Mouse (Mus musculus) erythroid progenitor cell, adult 5-6 weeks (primary cell): Measurements from ENCODE around the gene Wdr92. TPM values are rescaled to one million over a fixed set of nuclear protein-coding genes. Genes with fewer than 3 reads are reported as not detected.

Experiments used
- total RNA-seq, 2 experiments: library from RNA; stranded (forward) in 1 of 2; stranded (reverse) in 1 of 2; fragments of 150-400 nt in 1 of 2; fragments of 186-747, 209-891 nt in 1 of 2; gene quantifications; 2 replicates each; pipeline versions ENCODE4 v1.2.3 to v1.2.4; 2015 to 2017; ENCODE audit warnings: low replicate concordance in 2 of 2

Gene Wdr92
- total RNA-seq, 2 experiments from 2014 or later: 8.2 to 10.5 TPM

Other genes starting within 250 kb of the Wdr92 start
- 22.7 and 59.5 TPM in 2 replicates for gene Fbxo48, start 230.7 kb upstream of the Wdr92 start, total RNA-seq (2015; ENCODE audit: low replicate concordance)
- 47.9 and 59.2 TPM in 2 replicates for gene Fbxo48, start 230.7 kb upstream of the Wdr92 start, total RNA-seq (2017; ENCODE audit: low replicate concordance)
- gene Cnrip1, start 130.5 kb upstream of the Wdr92 start, total RNA-seq (2015; ENCODE audit: low replicate concordance): 4.6 TPM in 1 of 2 replicates, not detected in the other
- 0.23 TPM in 1 of 2 replicates, not detected in the other for gene Cnrip1, start 130.5 kb upstream of the Wdr92 start, total RNA-seq (2017; ENCODE audit: low replicate concordance)
- gene Plek, start 129.7 kb upstream of the Wdr92 start, total RNA-seq (2015; ENCODE audit: low replicate concordance): 13.7 and 31.0 TPM in 2 replicates
- gene Plek, start 129.7 kb upstream of the Wdr92 start, total RNA-seq (2017; ENCODE audit: low replicate concordance): 15.9 and 16.0 TPM in 2 replicates
- 26.0 and 28.1 TPM in 2 replicates for gene Ppp3r1, start 22.8 kb upstream of the Wdr92 start, total RNA-seq (2015; ENCODE audit: low replicate concordance)
- 20.2 and 20.4 TPM in 2 replicates for gene Ppp3r1, start 22.8 kb upstream of the Wdr92 start, total RNA-seq (2017; ENCODE audit: low replicate concordance)
- 9.2 and 11.5 TPM in 2 replicates for gene Pno1, start 29.5 kb downstream of the Wdr92 start, total RNA-seq (2015; ENCODE audit: low replicate concordance)
- 6.4 and 9.6 TPM in 2 replicates for gene Pno1, start 29.5 kb downstream of the Wdr92 start, total RNA-seq (2017; ENCODE audit: low replicate concordance)
- gene C1d, start 75.5 kb downstream of the Wdr92 start, total RNA-seq (2015; ENCODE audit: low replicate concordance): 18.9 and 25.2 TPM in 2 replicates
- gene C1d, start 75.5 kb downstream of the Wdr92 start, total RNA-seq (2017; ENCODE audit: low replicate concordance): 21.1 and 44.2 TPM in 2 replicates